Mouse (Mus musculus): ENCODE results near the gene Bmf.

Bmf gene

GRCm38 (mm10) chr2:118512418-118513377 is 36.8 kb downstream of the Bmf start:
- no peak for DNase-seq (ENCODE audit: low spot score in 2 of 2)

- no peak for DNase-seq (ENCODE audit: low spot score in 2 of 2)
Observed at GRCm38 (mm10) chr2:118511779-118512417, 37.6 kb downstream of the Bmf start.

- DNase-seq (ENCODE audit: low spot score in 2 of 2) = no peak
Observed at GRCm38 (mm10) chr2:118510447-118511310, 38.8 kb downstream of the Bmf start.

- no peak for DNase-seq (ENCODE audit: low spot score in 2 of 2)
Observed at GRCm38 (mm10) chr2:118509688-118510446, 39.6 kb downstream of the Bmf start.

GRCm38 (mm10) chr2:118507126-118507525 is 42.4 kb downstream of the Bmf start:
- no peak for DNase-seq (ENCODE audit: low spot score in 2 of 2)

- no peak for DNase-seq (ENCODE audit: low spot score in 2 of 2)
Observed at GRCm38 (mm10) chr2:118500191-118500590, 49.3 kb downstream of the Bmf start.

- no peak for DNase-seq (ENCODE audit: low spot score in 2 of 2)
Observed at GRCm38 (mm10) chr2:118499135-118499961, 50.1 kb downstream of the Bmf start.

- DNase-seq (ENCODE audit: low spot score in 2 of 2) = no peak
Observed at GRCm38 (mm10) chr2:118498476-118498875, 51.0 kb downstream of the Bmf start.

GRCm38 (mm10) chr2:118497890-118498289 is 51.6 kb downstream of the Bmf start:
- DNase-seq (ENCODE audit: low spot score in 2 of 2) = no peak

GRCm38 (mm10) chr2:118495024-118495423 is 54.5 kb downstream of the Bmf start:
- no peak for DNase-seq (ENCODE audit: low spot score in 2 of 2)

- DNase-seq (ENCODE audit: low spot score in 2 of 2) = no peak
Observed at GRCm38 (mm10) chr2:118491741-118492395, 57.6 kb downstream of the Bmf start.

GRCm38 (mm10) chr2:118491281-118491731 is 58.2 kb downstream of the Bmf start:
- DNase-seq (ENCODE audit: low spot score in 2 of 2) = peak; percentile 29 to 40

- peak in 1 of 2 experiments; percentile 29 for DNase-seq (ENCODE audit: low spot score in 2 of 2)
Observed at GRCm38 (mm10) chr2:118490241-118491091, 59.0 kb downstream of the Bmf start.

- DNase-seq (ENCODE audit: low spot score in 2 of 2) = peak; percentile 25 to 51
Observed at GRCm38 (mm10) chr2:118487806-118488205, 61.7 kb downstream of the Bmf start.

GRCm38 (mm10) chr2:118486933-118487332 is 62.6 kb downstream of the Bmf start:
- peak; percentile 63 to 79 for DNase-seq (ENCODE audit: low spot score in 2 of 2)

GRCm38 (mm10) chr2:118485415-118485814 is 64.1 kb downstream of the Bmf start:
- DNase-seq (ENCODE audit: low spot score in 2 of 2) = no peak

GRCm38 (mm10) chr2:118484386-118484898 is 65.0 kb downstream of the Bmf start:
- no peak for DNase-seq (ENCODE audit: low spot score in 2 of 2)

GRCm38 (mm10) chr2:118483032-118483431 is 66.5 kb downstream of the Bmf start:
- DNase-seq (ENCODE audit: low spot score in 2 of 2) = no peak
